Comparison of ENCODE assay signal across 8 mouse cellular contexts in genomic region chr2:125661156-125661555, GRCm38 (mm10). TPM values are rescaled to one million over a fixed set of nuclear protein-coding genes. Genes with fewer than 3 reads are reported as not detected.
DNase-seq lines count a peak whose midpoint lies in the region; ATAC-seq and TF ChIP-seq lines count a peak whose summit lies in the region.

No protein-coding gene starts in this region.

- TF ChIP-seq POLR2A in heart, adult 2 months (IDR thresholded peaks at IDR 0.05; ENCODE audit: insufficient read depth, low read depth, low read length), result no peak

- H3K79me2 ChIP-seq in heart, adult 2 months (replicated peaks; ENCODE audit: control insufficient read depth, insufficient read depth, low read length), result no peaks in the 10 kb centered on the region

- no peak overlapping the region for H3K27ac ChIP-seq in heart, embryonic 12.5 days (ENCODE audit: poor library complexity, severe bottlenecking)
- no peak overlapping the region for H3K27ac ChIP-seq in heart, adult 2 months
- H3K27ac ChIP-seq in midbrain, embryonic 13.5 days, result no peak overlapping the region
- H3K27ac ChIP-seq in midbrain, embryonic 10.5 days (replicated peaks), result no peak overlapping the region
- H3K27ac ChIP-seq in limb, embryonic 10.5 days, result peak overlapping the region; percentile 78
- no peak overlapping the region for H3K27ac ChIP-seq in stomach, embryonic 15.5 days

- H3K4me1 ChIP-seq in heart, embryonic 12.5 days (replicated peaks), result peaks cover 13% of the 10 kb centered on the region
- H3K4me1 ChIP-seq in heart, adult 2 months (ENCODE audit: control insufficient read depth, insufficient read depth, low read length), result peaks cover 2% of the 10 kb centered on the region; the same call in 1 of the 2 replicates
- H3K4me1 ChIP-seq in midbrain, embryonic 13.5 days (replicated peaks), result peaks cover 7% of the 10 kb centered on the region
- peaks cover 8% of the 10 kb centered on the region for H3K4me1 ChIP-seq in midbrain, embryonic 10.5 days
- H3K4me1 ChIP-seq in limb, embryonic 10.5 days, result peaks cover 15% of the 10 kb centered on the region
- peaks cover 11% of the 10 kb centered on the region; the same call in 1 of the 2 replicates for H3K4me1 ChIP-seq in stomach, embryonic 15.5 days

- H3K4me3 ChIP-seq in heart, embryonic 12.5 days, result peak overlapping the region; percentile 46
- no peak overlapping the region for H3K4me3 ChIP-seq in heart, adult 2 months
- no peak overlapping the region for H3K4me3 ChIP-seq in midbrain, embryonic 13.5 days (replicated peaks)
- H3K4me3 ChIP-seq in midbrain, embryonic 10.5 days, result no peak overlapping the region
- H3K4me3 ChIP-seq in limb, embryonic 10.5 days, result peak overlapping the region; percentile 47
- peak overlapping the region; percentile 30; the same call in 1 of the 2 replicates for H3K4me3 ChIP-seq in stomach, embryonic 15.5 days (replicated peaks)

- peak overlapping the region; percentile 67 for H3K9ac ChIP-seq in heart, embryonic 12.5 days
- H3K9ac ChIP-seq in heart, adult 2 months (ENCODE audit: low read depth, low read length), result no peak overlapping the region
- H3K9ac ChIP-seq in midbrain, embryonic 13.5 days (replicated peaks), result 0 out of 2 replicates have a peak overlapping the region, but pooled peaks have one; percentile 25
- no peak overlapping the region for H3K9ac ChIP-seq in stomach, embryonic 15.5 days

- 61% methylated on average over 4 of the region's 4 CpGs for WGBS in heart, embryonic 12.5 days
- 89% methylated on average over 4 of the region's 4 CpGs for WGBS in heart, adult 2 months
- 70% methylated on average over 4 of the region's 4 CpGs for WGBS in midbrain, embryonic 13.5 days
- 78% methylated on average over 4 of the region's 4 CpGs for WGBS in midbrain, embryonic 10.5 days
- 24% methylated on average over 4 of the region's 4 CpGs for WGBS in limb, embryonic 10.5 days
- WGBS in stomach, embryonic 15.5 days, result 55% methylated on average over 4 of the region's 4 CpGs

- no peak for ATAC-seq in heart, embryonic 12.5 days (ENCODE audit: insufficient number of reproducible peaks, low FRiP score)
- ATAC-seq in midbrain, embryonic 13.5 days, result no peak
- ATAC-seq in stomach, embryonic 15.5 days (ENCODE audit: insufficient read depth, low FRiP score, low read depth), result no peak
- no peak for ATAC-seq in megakaryocyte-erythroid progenitor cell, adult 5-6 weeks (replicated peaks; ENCODE audit: low FRiP score, low TSS enrichment, poor library complexity, severe bottlenecking)

- intact Hi-C loops in heart, adult 2 months (cut with DNase I), result no loop called here

- H3K9me3 ChIP-seq in heart, embryonic 12.5 days (replicated peaks), result no peaks in the 10 kb centered on the region
- H3K9me3 ChIP-seq in midbrain, embryonic 13.5 days, result no peaks in the 10 kb centered on the region
- H3K9me3 ChIP-seq in midbrain, embryonic 10.5 days (replicated peaks), result no peaks in the 10 kb centered on the region
- H3K9me3 ChIP-seq in limb, embryonic 10.5 days (replicated peaks), result no peaks in the 10 kb centered on the region
- no peaks in the 10 kb centered on the region for H3K9me3 ChIP-seq in stomach, embryonic 15.5 days

- peak overlapping the region; percentile 69 for H3K4me2 ChIP-seq in heart, embryonic 12.5 days
- peak overlapping the region; percentile 46 for H3K4me2 ChIP-seq in midbrain, embryonic 13.5 days (replicated peaks)
- peak overlapping the region; percentile 52 for H3K4me2 ChIP-seq in stomach, embryonic 15.5 days

- H3K36me3 ChIP-seq in heart, embryonic 12.5 days, result no peaks in the 10 kb centered on the region
- no peaks in the 10 kb centered on the region for H3K36me3 ChIP-seq in heart, adult 2 months (ENCODE audit: control insufficient read depth, insufficient read depth, low read length)
- H3K36me3 ChIP-seq in midbrain, embryonic 13.5 days, result no peaks in the 10 kb centered on the region
- H3K36me3 ChIP-seq in midbrain, embryonic 10.5 days, result no peaks in the 10 kb centered on the region
- H3K36me3 ChIP-seq in limb, embryonic 10.5 days, result no peaks in the 10 kb centered on the region
- no peaks in the 10 kb centered on the region for H3K36me3 ChIP-seq in stomach, embryonic 15.5 days

- no peaks in the 10 kb centered on the region for H3K27me3 ChIP-seq in heart, embryonic 12.5 days (replicated peaks)
- H3K27me3 ChIP-seq in heart, adult 2 months (ENCODE audit: control insufficient read depth, insufficient read depth, low read length), result no peaks in the 10 kb centered on the region
- peaks cover 3% of the 10 kb centered on the region; the same call in 1 of the 2 replicates for H3K27me3 ChIP-seq in midbrain, embryonic 13.5 days
- H3K27me3 ChIP-seq in midbrain, embryonic 10.5 days (ENCODE audit: low read depth, poor library complexity, severe bottlenecking), result peaks cover 10% of the 10 kb centered on the region
- H3K27me3 ChIP-seq in limb, embryonic 10.5 days (ENCODE audit: low read depth, poor library complexity, severe bottlenecking), result no peaks in the 10 kb centered on the region
- no peaks in the 10 kb centered on the region for H3K27me3 ChIP-seq in stomach, embryonic 15.5 days (replicated peaks)

- no peak for TF ChIP-seq EP300 in heart, adult 2 months (IDR thresholded peaks at IDR 0.05; ENCODE audit: insufficient read depth, low read depth, low read length)

- no peak for DNase-seq in heart, adult 2 months
- DNase-seq in midbrain, embryonic 10.5 days (ENCODE audit: low spot score), result no peak
- no peak for DNase-seq in limb, embryonic 10.5 days (ENCODE audit: low spot score)
- no peak for DNase-seq in right cerebral cortex, adult 18-20 months

- TF ChIP-seq CTCF in heart, adult 2 months (IDR thresholded peaks at IDR 0.05), result no peak

RNA-seq across cellular contexts. Expression of gene Eid1, which starts 11.7 kb away (rescaled TPM):
- 216 and 224 TPM in 2 replicates for polyA plus RNA-seq in heart, embryonic 12.5 days (2016; fragmentation: Nextera tagmentation; extraction: Ambion mirVana)
- 10 to 100 TPM; 44.3 to 45.7 TPM for total RNA-seq in heart, adult 2 months (2021)
- polyA plus RNA-seq in heart, adult 2 months (2012; rRNA removed), result 12.6 and 16.0 TPM in 2 replicates
- polyA plus RNA-seq in midbrain, embryonic 13.5 days (2015; fragmentation: Nextera tagmentation; extraction: Ambion mirVana), result 359 and 367 TPM in 2 replicates
- 125 and 148 TPM in 2 replicates for polyA plus RNA-seq in midbrain, embryonic 10.5 days (2016; fragmentation: Nextera tagmentation; extraction: Ambion mirVana)
- polyA plus RNA-seq in limb, embryonic 10.5 days (2016; fragmentation: Nextera tagmentation; extraction: Ambion mirVana), result 106 and 135 TPM in 2 replicates
- polyA plus RNA-seq in stomach, embryonic 15.5 days (2015; fragmentation: Nextera tagmentation; extraction: Ambion mirVana), result 139 and 147 TPM in 2 replicates
- 56.0 and 59.1 TPM in 2 replicates for total RNA-seq in megakaryocyte-erythroid progenitor cell, adult 5-6 weeks (2014; fragmentation: Nextera tagmentation)
- 131 and 165 TPM in 2 replicates for total RNA-seq in megakaryocyte-erythroid progenitor cell, adult 5-6 weeks (2017)

RNA-seq across cellular contexts. Expression of gene Cep152, which starts 36.2 kb away (rescaled TPM):
- 5.2 and 6.9 TPM in 2 replicates for polyA plus RNA-seq in heart, embryonic 12.5 days (2016; fragmentation: Nextera tagmentation; extraction: Ambion mirVana)
- total RNA-seq in heart, adult 2 months (2021), result 1 to 10 TPM; 1.4 TPM
- polyA plus RNA-seq in heart, adult 2 months (2012; rRNA removed), result 0.51 and 1.2 TPM in 2 replicates
- polyA plus RNA-seq in midbrain, embryonic 13.5 days (2015; fragmentation: Nextera tagmentation; extraction: Ambion mirVana), result 4.0 and 4.3 TPM in 2 replicates
- 9.8 and 10.2 TPM in 2 replicates for polyA plus RNA-seq in midbrain, embryonic 10.5 days (2016; fragmentation: Nextera tagmentation; extraction: Ambion mirVana)
- 10.0 and 11.1 TPM in 2 replicates for polyA plus RNA-seq in limb, embryonic 10.5 days (2016; fragmentation: Nextera tagmentation; extraction: Ambion mirVana)
- 5.2 TPM in 2 replicates for polyA plus RNA-seq in stomach, embryonic 15.5 days (2015; fragmentation: Nextera tagmentation; extraction: Ambion mirVana)
- 13.5 and 14.4 TPM in 2 replicates for total RNA-seq in megakaryocyte-erythroid progenitor cell, adult 5-6 weeks (2014; fragmentation: Nextera tagmentation)
- total RNA-seq in megakaryocyte-erythroid progenitor cell, adult 5-6 weeks (2017), result 19.9 and 21.0 TPM in 2 replicates

Comparison
In these comparisons a context has a peak if more than half of its experiments do, and no peak if none do; other contexts are left out.
1. H3K4me3 ChIP-seq: peak in heart, embryonic 12.5 days (single experiment), limb, embryonic 10.5 days (single experiment) and stomach, embryonic 15.5 days (single experiment); none in heart, adult 2 months (single experiment), midbrain, embryonic 13.5 days (single experiment) and midbrain, embryonic 10.5 days (single experiment).
2. H3K9ac ChIP-seq: peak in heart, embryonic 12.5 days (single experiment) and midbrain, embryonic 13.5 days (single experiment); none in heart, adult 2 months (single experiment) and stomach, embryonic 15.5 days (single experiment).
3. Peak in every context shown above with its lines, with median percentiles within 50 percentile points of each other: H3K4me2 ChIP-seq.